Mouse (Mus musculus) Muller cell, postnatal 12 days (primary cell): ENCODE results near the gene Pde8b.

Source experiments
- DNase-seq: peaks from one replicate; pipeline ENCODE4 v3.0.0-alpha.2; 2015; ENCODE audit errors: inconsistent ontology term

Pde8b gene

DNA sequence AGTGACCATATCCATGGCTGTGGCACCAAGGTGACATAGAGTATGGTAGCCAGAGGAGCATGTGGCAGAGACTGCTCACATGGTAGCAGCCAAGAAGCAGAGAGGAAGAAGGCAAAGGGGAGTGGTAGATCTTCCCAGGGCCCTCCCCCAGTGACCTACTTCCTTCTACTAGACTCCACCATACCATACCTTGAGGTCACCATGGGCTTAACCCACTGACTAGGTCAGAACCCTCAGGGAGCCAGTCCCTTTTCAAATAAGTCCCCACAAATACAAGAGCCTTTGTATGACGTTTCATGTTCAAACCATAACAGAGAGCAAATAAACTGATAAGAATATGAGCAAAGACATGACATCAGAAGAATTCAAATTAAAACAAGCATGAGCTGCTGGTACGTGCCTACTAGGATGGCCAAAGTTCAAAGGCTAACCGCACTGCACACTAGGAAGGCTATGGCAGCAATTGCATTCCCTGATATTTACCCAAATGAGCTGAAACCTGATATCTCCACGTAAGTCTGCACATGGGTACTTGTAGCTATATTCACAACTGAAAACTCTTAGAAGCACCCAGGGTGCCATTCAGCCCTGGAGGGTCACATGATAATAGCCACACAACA lies 109.6 kb downstream of the Pde8b start:
- no peak for DNase-seq

DNA sequence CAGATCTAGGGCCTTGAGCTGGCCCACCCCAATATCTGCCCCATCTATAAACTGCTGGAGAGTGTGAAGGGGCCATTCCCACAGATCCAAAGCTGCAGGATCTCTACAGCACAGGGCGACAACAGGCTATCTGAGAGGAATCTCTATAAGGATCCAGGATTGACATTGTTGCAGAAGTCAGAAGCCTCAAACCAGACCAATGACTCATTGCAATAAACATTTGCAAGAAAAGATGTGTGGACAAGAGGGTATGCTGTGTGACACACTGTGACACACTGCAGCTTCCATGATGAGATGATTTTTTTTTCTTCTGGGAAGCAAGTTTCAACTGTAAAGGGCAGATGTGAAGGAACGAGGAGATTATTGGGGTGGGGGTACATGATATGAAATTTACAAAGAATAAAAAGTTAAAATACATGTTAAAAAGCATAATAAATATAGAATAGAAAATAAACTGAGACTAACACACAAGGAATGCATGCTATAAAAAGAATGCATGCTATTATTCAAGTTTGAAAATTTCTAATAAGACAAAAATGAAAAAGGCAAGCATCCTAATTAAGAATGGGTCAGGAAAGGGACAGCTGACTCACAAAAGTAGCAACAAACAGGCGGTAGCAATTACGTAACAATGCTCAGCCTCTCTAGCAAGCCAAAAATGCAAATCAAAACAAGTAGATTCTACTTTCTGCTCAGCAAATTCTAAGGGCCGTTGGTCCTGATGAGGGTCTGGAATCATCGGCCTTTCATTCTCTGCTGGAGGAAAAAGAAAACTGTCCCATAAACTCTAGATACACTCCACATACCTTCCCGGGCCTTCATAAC lies 114.6 kb downstream of the Pde8b start:
- peak; percentile 95 for DNase-seq

DNA sequence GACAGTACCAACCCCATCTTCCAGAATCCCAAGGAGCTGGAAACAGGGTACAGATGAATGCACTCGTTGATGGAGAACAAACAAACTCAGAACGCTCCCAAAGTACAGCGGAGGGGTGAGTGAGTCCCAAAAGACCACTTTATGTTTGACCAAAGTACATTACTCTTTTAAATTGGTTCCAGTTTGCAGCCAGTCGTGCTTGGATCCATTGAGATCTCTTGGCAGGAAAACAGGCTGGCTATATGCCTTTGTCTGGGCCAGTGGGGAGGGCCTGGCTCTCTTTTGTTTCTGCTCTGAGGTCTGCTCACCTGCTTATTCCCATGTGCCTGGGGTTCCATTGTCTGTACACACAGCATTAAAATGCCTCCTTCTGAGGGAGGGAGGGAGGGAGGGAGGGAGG lies 118.3 kb downstream of the Pde8b start:
- DNase-seq = peak; percentile 41

DNA sequence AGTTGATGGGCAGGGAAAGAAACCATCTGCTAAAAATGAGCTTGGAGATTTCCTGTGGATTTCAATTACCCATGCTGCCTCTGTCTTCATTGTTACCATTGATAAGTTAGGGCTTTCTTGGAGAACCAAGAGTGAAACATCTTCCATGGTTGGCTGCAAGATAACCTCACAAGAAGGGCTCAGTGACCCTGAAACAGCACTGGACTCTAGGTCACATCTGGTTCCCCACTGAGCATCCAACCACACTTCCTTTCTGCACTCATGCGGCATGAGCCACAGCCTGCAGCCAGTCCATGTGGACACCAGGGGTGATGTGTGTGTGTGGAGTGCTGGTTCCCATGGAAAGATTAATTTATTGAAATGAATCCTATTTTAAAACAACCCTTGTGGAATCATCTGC lies 119.1 kb downstream of the Pde8b start:
- peak; percentile 40 for DNase-seq

DNA sequence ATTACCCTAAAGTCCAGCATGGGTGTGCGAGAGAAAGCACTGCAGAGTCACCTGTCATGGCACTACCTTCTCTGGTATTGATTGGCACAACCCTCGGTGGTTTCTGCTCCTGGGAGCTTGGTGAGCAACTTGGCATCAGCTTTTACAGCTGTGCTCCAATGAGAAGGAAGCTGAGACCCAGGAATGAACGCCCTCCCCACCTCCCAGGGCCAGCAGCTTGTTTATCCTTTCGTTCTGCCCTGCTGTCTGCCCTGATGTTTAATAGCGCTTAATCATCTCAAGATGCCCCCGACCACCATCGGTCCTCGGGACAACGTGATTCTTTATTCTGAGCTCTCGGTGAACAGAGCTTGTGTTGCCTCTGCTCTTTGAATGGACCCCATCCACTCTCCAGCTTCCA lies 122.8 kb downstream of the Pde8b start:
- no peak for DNase-seq

DNA sequence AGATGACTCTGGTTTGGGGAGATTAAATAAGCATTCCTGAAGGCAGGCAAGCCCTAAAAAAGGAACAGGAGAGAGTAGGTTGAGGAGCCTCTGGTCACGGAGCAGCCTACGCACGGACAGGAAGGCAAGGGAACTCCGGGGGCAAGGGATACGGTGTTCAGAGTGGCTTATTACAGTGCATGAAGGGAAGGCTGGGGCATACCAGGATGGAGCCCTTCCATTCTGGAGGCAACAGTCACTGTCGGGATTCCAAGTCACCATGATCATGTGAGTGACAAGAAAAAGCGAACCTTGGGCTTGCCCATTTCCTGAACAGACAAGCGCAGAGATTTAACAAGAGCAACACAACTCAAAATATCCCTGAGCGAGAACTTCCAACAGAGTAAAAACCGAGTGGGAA lies 123.3 kb downstream of the Pde8b start:
- DNase-seq = no peak

DNA sequence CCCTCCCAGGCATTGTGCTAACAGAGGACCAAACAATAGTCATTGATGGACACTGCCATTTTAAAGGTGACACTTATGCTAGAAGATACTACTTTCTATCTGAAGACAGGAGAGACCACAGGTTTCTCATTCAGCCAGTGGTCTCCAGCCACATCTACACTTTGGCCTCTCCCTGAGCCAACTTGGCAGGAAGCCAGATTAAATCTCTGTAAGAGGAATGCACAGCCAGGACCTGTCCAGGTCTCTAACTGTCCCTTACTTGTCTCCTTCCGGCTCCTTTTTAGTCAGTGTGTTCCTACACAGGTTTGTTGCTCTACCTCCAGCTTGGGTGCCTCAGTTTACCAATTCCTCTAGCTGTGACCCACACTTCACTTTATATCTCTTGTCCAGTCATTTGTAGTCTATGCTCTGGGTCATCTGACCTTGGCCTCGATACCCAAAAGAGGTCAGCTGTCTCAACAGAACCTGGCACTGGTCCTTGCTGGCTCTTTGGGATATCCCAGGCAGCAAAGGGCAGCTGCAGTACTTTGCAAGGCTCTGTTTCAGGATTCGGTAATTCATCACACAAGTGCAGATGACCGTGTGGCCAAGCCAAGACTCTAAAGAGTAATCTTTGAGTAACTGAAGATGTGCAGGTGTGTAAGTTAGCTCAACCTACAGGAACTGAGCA lies 124.5 kb downstream of the Pde8b start:
- DNase-seq = no peak

DNA sequence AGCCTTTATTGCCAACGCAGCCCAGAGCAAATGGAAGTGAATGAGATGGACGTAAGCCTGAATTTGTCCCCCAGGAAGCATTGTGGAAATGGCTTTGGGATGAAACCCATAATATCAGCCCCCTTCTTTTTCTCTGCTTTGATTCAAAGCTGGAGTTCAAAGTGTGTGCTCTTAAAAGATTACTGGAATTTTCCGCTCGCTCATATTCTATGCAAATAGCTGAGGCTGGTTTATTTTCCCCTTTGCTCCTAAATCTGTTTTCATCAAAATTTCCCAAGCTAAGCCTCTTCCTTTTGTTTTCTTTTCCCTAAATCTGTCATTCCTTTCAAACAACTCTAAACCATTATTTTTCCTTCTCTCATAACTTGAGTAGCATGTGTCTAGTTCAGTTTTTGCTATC lies 129.6 kb downstream of the Pde8b start:
- no peak for DNase-seq

DNA sequence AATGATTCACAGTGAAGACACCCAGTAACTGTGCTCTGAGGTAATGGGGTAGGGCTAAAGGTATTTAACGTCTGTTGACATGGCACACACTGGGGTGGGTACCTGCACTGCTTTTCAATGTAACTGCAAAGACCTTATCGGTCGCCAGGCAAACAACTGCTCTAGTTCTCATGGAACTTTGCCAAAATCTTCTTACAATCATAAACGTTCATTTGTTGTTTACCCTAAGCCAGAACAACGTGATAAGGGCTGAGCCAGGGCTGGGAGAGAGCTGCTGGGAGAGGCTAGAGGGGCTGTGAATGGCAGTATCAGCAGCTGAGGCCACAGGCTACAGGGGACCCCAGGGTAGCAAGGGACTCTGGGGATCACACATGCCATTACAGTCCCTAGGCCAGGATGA lies 136.4 kb downstream of the Pde8b start:
- no peak for DNase-seq

DNA sequence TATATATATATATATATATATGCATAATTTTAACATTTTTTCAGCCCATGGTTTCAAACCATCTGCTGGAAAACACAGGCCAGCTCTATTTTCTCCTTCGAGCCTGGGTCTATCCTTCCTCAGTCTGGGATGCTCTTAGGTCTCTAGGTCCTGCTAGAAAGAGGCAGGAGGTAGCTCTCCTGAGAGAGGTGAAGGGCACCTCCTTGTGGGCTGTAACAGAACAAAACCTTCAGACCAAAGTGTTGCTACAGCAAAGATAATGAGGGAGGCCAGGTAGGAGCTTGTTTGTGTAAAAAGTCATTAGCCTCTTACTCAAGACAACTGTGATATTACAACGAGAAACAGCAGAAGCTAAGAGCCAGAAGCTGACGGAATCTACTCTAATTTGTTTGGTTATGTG lies 140.6 kb downstream of the Pde8b start:
- DNase-seq = no peak

DNA sequence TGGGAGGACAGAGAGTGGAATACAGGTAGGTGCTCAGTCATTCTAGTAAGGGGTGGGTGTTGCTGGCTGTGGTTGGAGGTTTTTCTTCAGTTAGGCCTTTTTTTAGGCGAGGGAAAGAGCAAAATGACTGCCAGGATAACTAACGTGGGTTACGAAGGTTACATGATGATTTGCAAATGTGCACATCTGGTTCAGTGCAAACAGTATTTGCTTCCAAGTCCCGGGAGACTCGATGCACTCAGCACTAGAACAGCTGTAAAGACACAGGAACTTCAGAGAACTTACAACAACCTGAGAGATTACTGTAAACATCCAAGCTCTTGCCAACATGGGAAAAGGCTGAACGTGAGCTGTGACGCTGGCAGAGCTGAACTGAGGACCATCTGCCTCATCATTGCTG lies 142.1 kb downstream of the Pde8b start:
- DNase-seq = no peak

DNA sequence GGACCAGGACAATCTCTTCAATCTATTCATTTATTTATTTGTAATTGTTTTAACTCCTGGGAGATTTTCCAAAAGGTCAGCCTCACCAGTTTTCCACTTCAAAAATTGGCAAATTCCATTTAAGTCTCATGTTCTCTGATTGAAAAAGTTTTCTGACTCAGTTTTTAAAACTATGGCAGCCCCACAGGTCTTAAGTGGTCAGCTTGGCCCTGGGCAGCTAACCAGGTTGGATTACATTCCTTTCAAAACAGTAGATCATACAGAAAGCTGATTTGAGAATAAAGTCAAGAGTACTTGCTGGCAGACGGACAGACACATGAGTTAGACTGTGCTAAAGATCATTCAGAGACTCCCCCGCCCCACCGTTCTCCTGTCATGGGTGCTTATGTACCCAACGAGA lies 145.3 kb downstream of the Pde8b start:
- peak; percentile 25 for DNase-seq

DNA sequence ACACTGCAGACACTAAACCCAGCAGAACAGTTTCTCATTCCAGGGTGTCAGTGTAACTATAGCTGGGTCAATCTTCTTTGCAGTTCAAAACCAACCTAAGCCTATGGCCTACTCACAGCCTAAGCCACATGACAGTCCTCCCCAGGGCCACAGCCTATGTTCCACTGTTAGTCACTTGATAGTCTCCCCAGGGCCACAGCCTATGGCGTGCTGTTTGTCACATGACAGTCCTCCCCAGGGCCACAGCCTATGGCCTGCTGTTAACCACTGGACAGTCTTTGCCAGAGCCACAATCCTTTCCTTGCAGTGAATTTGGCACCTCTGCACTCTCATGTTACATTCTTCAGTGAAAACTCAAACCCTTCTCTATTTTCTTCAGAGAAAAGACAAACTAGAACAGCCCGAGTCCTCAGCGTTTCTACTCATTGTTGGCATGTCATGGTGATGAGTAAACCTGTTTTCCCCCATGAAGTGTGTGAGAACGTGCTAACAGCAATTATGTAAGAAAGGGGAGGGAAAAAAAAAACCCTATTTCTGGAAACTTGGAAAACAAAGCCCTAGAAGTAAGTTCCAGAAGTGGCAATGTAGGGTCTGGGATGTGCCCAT lies 147.0 kb downstream of the Pde8b start:
- DNase-seq = peak; percentile 74

DNA sequence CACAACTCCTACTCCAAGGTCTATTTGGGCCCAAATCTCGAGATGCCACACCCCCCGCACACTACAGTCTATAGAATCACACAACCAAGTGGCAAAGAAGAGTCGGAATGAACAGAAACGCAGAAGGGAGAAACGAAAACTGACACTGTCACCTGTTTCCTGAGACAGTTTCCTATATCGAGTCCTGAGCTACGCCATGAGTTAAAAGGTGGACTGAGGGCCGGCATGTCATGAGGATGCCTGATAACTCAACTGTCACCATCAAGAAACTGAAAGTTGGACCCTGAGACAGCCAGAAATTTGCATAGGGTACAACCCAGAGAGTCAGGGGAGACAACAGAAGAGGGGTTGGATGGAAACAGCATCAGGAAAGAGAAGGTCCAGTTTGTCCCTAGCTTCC lies 148.8 kb downstream of the Pde8b start:
- DNase-seq = no peak

DNA sequence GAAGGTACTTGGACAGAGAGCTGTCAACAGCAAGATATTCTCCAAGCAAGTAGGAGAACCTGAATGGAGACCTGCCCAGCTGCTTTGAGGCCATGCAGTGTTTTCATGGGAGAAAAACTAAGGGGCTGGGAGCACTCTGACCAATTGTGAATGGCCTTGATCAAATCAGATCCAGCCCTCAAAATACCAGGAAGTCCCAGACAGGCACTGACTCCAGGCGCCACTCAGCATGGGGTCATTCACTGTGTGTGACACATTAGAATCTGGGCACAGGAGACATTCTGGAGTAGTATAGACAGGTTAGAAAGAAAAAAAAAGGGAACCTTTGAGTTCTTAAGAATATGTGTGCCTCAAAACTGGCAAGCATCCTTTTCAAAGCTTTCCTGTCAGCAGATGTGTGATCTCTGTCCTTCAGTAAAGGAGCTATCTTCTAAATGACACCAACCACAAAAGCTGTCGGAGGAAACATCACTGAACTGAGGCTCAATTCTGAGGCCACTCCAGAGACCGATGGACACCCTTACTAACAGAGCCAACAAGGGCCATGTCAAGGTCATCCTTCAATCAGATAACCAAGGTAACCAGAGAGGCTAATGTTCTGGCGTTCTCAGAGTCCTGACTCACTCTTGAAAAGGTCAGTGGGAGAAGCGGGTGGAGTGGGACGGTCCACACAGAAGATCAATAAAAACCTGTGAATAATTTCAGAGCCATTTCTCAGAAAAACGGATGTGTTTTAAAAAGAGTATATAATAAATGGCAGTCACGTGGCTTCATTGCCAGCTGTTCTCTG lies 151.0 kb downstream of the Pde8b start:
- no peak for DNase-seq

DNA sequence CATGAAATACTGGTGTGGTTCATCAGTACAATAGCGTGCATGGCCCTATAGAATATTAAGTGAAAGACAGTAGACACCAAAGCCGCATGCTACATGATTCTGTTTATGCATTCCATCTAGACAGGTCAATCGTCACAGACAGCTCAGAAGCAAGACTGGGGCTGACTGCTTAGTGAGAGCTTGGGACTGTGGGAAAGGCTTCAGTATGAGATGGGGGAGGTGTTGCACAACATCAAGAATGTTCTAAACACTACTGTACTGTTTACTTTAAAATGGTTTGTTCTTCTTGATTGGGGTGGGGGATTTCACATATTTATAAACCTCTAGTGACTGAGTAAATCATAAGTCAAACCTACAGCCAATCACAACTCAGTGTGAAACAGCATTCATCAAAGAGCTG lies 153.5 kb downstream of the Pde8b start:
- DNase-seq = no peak

DNA sequence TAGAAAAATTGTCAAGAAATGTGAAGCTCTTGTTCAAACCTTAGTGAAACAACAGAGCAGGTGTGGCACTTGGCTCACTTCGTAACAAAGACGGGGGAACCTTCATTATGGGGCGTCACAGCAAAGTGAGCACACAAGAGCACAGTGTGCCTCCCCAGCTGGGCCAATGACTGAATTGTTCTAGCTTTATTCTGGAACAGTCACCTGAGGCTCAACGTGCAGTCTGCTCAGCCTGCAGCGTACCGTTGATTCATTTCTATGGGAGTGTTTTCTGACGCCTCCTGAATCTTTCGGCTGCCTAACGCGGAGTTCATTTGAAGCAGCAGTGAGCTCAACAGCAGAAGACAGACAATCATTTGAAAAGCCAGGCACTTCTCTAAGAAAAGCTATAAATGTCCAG lies 154.3 kb downstream of the Pde8b start:
- DNase-seq = no peak

DNA sequence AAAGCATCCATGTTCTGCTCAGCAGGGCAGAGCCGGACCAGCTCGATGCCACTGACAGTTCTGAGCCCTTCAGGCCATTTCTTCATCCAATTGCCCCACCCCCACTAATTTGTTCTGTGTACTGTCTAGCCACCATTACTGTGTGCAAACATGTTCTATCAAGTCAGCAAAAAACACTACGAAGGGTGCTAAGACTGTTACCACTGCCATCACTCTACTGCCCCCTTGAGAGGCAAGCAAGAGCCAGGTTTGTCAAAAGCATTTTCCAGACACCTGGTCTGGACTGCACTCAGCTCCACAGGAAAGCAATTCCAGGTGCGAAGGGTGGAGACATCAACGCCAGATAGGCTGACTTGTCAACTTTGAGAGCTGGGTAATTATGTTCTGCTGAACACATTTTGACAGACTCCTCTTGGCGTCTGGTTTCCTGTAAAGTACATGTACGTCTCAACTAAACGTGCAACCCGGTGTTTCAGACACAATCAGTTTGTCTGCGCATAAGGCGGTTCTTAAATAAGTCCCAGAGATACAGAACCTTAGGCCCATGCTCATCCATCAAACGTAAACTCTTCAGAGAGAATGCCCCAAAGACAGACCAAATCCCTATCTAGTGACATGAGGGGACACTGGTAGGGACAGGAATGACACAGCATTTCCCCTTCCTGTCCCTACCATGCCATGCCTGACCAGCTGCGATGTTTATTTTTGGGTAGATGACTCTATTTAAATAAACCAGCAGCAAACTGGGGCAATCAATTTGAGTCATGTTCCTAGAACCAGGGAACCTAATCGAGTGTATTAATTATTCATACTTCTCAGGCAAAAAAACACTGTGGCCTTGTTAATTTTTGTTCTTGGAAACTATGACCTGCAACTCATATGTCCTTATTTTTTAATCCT lies 158.3 kb downstream of the Pde8b start:
- DNase-seq = no peak

DNA sequence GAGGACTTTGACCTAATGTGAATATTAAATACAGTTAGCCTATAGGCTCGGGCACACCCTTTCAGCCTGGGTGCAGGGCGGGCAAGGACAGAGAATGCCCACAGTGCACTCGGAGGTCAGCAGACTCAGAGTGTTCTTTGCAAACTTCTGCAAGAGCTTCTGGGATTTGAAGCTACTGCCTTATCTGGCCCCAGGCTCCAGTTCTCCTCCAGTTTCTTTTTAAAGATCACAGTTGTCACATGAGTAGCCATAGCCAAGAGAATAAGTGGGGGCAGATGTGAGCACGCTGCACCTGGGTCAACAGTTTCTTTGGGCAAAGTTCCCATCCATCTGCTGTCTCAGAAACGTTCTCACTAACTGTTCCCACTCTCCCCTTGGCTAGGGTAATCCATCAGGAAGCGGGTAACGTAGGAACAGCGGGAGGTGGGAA lies 162.8 kb downstream of the Pde8b start:
- no peak for DNase-seq

DNA sequence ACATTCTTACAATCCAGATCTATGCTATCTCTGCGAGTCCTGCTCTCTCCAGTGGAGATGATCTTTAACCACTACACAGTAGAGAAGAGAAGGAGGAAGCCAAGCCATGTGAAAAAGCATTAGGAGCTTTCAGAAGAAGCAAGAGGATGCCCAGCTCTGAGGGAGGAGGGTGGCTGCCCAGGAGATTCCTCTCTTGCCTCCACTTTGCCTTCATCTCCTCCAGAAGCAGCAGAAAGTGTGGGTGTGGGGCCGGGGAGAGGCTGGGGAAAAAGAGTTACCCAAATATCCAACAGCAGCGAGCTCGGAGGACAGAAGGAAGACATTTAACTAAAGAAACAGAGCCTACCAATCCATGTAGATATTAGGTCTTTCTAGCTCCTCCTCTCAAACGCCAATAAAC lies 164.1 kb downstream of the Pde8b start:
- no peak for DNase-seq

DNA sequence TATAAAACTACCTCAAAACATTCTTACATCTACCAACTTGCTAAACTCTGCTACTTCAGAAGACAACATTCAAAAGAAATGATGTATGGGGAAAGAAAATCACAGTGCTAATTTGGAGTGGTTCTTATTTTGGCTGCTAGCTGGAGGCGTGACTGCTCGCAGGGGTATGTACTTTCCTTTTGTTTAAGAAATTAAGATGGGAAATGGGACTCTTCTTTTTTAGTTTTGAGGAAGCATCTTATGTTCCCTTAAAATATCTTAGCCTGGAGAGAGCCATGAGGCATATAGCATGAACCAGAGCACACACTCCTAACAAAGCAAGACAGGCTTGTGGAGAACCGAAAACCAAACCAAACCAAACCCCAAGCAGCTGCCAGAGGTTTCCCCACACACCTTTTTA lies 167.5 kb downstream of the Pde8b start:
- no peak for DNase-seq
